8 mouse cellular contexts compared by ENCODE assay signal in genomic region chr7:17062389-17062788, GRCm38 (mm10). TPM values are rescaled to one million over a fixed set of nuclear protein-coding genes. Genes with fewer than 3 reads are reported as not detected.
A peak's percentile ranks its signal among the peaks of the same experiment; 100 is the strongest.
DNase-seq lines count a peak whose midpoint lies in the region; ATAC-seq lines count a peak whose summit lies in the region.

TSS of gene Hif3a (minus strand) at chr7:17062427.

- no peaks in the 10 kb centered on the region for H3K9me3 ChIP-seq in forebrain, embryonic 13.5 days (replicated peaks)
- H3K9me3 ChIP-seq in stomach, embryonic 16.5 days (replicated peaks; ENCODE audit: control insufficient read depth, low read length): no peaks in the 10 kb centered on the region

- H3K27ac ChIP-seq in forebrain, embryonic 13.5 days: no peak within 1 kb of the TSS; the same call in 1 of the 2 replicates
- peak within 1 kb of the TSS; percentile 100 for H3K27ac ChIP-seq in stomach, embryonic 16.5 days (ENCODE audit: low read length)

- H3K4me1 ChIP-seq in forebrain, embryonic 13.5 days: peaks cover 52% of the 10 kb centered on the region
- H3K4me1 ChIP-seq in stomach, embryonic 16.5 days (ENCODE audit: control insufficient read depth, insufficient read depth, low read length): peaks cover 36% of the 10 kb centered on the region

- no peaks in the 10 kb centered on the region for H3K36me3 ChIP-seq in forebrain, embryonic 13.5 days (ENCODE audit: poor library complexity, severe bottlenecking)
- no peaks in the 10 kb centered on the region for H3K36me3 ChIP-seq in stomach, embryonic 16.5 days (ENCODE audit: control insufficient read depth, insufficient read depth, low read length)

- peaks cover 8% of the 10 kb centered on the region; the same call in 1 of the 2 replicates for H3K27me3 ChIP-seq in forebrain, embryonic 13.5 days
- H3K27me3 ChIP-seq in stomach, embryonic 16.5 days (ENCODE audit: control insufficient read depth, insufficient read depth, low read length): no peaks in the 10 kb centered on the region

- H3K4me2 ChIP-seq in forebrain, embryonic 13.5 days: peak within 1 kb of the TSS; percentile 73
- peak within 1 kb of the TSS; percentile 84 for H3K4me2 ChIP-seq in stomach, embryonic 16.5 days (ENCODE audit: low read depth, low read length)

- WGBS in forebrain, embryonic 13.5 days: under 1% methylated on average over 15 of the region's 15 CpGs
- under 1% methylated on average over 15 of the region's 15 CpGs for WGBS in stomach, embryonic 16.5 days

- H3K4me3 ChIP-seq in forebrain, embryonic 13.5 days: peak within 1 kb of the TSS; percentile 42
- peak within 1 kb of the TSS; percentile 66 for H3K4me3 ChIP-seq in stomach, embryonic 16.5 days (replicated peaks; ENCODE audit: low read length)

- peak; percentile 71 for DNase-seq in urinary bladder, postnatal 14 days (ENCODE audit: low spot score)
- DNase-seq in urinary bladder, postnatal 10 days (ENCODE audit: low spot score): no peak
- peak; percentile 69 for DNase-seq in heart, postnatal 4 days
- peak; percentile 53 to 58 for DNase-seq in layer of hippocampus, postnatal 36 days
- DNase-seq in lung, postnatal 36 days: peak; percentile 92
- no peak for DNase-seq in thymus, postnatal 14 days

- ATAC-seq in forebrain, embryonic 13.5 days: peak; percentile 89
- peak; percentile 75 for ATAC-seq in stomach, embryonic 16.5 days (ENCODE audit: insufficient read depth, low FRiP score)

- peak within 1 kb of the TSS; percentile 67 for H3K9ac ChIP-seq in forebrain, embryonic 13.5 days
- peak within 1 kb of the TSS; percentile 87 for H3K9ac ChIP-seq in stomach, embryonic 16.5 days (ENCODE audit: low read length)

RNA-seq across cellular contexts. Expression of gene Hif3a, which starts in this region (rescaled TPM):
- polyA plus RNA-seq in forebrain, embryonic 13.5 days (2015; fragmentation: Nextera tagmentation; extraction: Ambion mirVana): 4.7 and 5.8 TPM in 2 replicates
- total RNA-seq in heart, postnatal 4 days (2021): 1 to 10 TPM; 3.1 to 3.8 TPM
- 10 to 100 TPM in 1 of 2 experiments, 1 to 10 TPM in 1; 4.3 to 14.4 TPM for total RNA-seq in layer of hippocampus, postnatal 36 days (2021)
- polyA plus RNA-seq in stomach, embryonic 16.5 days (2015; fragmentation: Nextera tagmentation; extraction: Ambion mirVana): 49.6 and 60.1 TPM in 2 replicates

Comparison
In these comparisons a context has a peak if more than half of its experiments do, and no peak if none do; other contexts are left out.
1. DNase-seq: peak in urinary bladder, postnatal 14 days (single experiment), heart, postnatal 4 days (single experiment), layer of hippocampus, postnatal 36 days (2 of 2) and lung, postnatal 36 days (single experiment); none in urinary bladder, postnatal 10 days (single experiment) and thymus, postnatal 14 days (single experiment).